Mouse (Mus musculus) thymus, postnatal 14 days (tissue): ENCODE results near the gene Maip1.

Source experiments
- DNase-seq: peaks from one replicate; pipeline ENCODE4 v3.0.0; 2021

Gene Maip1

DNA sequence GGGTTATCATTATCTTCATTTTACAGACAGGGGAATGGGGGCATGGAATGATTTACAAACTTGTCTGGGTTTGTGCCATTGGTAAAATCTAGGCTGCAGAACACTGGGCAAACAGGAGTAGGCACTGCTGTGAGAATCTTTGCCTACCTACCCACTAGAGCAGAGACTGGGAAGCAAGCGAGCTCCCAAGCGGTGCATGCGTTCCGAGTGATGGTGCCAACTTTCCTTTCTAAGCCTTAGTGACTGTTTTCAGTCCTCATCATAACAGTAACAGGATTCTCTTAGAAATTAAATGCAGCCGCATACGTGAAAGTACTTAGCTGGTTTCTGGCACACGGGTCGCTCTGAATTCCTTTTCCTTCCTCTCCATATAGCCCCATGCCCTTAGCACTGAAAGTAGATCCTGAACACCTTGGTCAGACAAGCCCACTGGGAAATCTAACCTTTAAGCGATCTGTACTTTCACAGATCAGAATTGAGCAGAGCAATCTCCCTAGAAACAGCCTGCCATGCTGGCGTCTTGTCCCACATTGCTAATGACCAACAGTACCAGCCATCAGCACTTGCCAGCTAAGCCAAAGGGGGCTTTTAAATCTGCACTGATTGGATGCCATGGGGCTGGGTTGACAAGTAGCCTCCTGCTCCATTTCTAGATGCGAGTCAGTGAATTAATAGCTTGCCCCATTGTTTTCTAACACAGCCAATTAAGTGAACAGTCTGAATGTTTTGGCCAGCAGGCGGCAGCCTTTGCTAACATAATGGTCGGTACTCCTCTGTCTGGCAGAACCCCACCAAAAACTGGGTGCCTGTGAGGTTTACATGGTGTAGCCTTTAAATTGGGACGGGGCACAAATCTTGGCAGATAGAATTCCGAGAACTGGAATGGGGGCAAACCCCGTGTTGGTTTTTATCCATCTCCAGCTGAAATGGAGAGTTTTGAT is 22.5 kb downstream of the Maip1 start:
- peak; percentile 88 for DNase-seq

DNA sequence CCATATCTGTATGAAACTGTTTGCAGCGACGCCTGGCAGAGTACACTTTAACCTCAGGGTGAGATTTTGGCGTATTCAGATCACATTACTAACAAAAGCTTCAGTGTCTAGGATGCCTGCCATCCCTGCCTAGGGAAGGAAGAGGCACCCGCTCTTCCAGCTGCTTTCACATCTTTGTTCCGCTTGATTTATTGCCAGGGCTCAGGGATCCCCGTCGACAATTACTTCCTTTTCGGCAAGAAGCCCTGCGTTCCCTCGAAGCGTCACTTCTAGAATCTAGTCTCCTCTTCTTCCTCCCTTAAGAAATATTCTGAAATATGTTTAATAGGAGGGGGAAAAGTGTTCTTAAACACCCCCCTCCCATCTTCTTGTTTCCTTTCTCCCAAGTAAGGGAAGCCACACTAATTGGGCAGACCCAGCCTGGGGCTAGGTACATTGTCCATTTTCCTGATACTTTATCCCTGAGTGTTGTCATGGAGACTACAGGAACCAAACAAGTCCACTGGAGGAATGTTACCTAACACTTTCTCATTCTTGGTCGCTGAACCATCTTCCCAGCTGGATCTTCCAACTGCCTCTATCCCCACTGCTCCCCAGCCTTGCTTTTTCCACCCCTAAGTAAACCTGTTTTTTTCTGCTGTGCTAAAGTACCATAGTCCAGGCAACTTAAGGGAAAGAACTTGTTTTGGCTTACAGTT is 23.8 kb downstream of the Maip1 start:
- no peak for DNase-seq

DNA sequence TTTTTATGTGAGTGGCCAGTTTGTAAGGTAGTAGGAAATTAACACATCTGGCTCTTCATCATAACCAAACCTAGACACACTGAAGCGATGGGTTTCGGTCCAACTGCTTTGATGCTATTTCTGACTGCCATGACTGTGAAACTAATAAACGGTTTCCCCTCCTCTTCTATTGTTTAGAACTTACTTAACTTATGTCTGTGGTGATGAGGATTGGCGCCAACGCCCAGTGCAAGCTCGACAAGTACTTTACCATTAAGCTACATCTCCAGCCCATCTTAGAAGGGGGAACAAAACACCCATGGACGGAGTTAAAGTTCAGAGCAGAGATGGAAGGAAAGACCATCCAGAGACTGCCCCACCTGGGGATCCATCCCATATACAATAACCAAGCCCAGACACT is 27.0 kb downstream of the Maip1 start:
- no peak for DNase-seq

DNA sequence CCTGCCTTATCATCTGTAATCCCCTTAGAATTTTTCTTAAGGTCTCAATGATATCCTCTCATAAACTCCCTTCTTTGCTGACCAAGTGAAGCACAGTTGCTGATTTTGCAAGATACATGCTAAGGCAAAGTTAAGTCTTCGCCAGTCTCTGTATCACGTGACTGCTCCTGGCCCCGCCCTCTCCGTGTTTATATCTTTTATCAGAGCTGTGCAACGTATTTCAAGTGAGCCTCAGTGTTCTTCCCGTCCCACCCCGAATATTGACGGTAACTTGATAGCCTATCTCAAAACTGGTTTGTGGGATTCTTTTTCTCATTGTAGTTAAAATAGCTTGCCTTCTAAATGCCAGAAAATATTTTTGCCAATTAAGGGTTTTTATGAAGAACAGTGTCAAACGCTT is 30.3 kb downstream of the Maip1 start:
- DNase-seq, result peak; percentile 69

DNA sequence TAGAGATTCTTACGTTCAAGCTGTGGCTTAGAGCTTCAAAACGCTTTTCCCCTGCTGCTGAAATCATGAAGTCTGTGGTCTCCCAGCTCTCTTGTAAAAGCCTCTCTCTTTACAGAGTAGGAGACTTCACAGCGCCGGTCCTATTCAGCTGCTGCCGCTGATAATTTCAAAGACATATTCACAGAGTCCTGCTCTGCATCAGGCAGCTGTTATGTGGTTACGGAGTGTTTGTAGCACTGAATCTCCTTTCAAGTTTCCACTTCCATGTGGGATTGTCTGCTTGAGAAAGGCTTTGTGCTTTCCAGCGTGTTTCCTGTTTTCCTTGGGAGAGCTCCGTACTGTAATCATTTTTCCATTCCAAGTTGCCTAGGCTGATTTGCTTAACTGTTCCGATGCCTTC is 30.8 kb downstream of the Maip1 start:
- DNase-seq, result no peak

DNA sequence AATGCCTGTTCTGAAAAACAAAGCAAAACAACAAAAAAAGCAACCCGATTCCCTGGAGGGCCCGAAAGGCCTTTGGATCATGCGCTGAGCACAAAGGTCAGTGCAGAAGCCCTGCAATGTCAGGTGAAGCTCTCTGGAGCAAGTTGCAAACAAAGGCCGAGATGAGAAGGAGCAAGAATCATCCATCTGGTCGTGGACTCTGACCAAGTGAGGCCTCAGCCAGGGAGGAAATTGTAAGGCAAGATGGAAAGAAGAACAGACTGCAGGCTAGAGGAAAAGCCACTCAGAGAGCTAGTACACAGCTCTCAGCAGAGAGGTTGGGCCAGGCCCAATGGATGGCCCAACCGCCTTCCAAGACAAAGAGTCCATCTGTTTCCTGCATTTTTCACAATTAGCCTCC is 32.9 kb downstream of the Maip1 start:
- DNase-seq, result no peak

DNA sequence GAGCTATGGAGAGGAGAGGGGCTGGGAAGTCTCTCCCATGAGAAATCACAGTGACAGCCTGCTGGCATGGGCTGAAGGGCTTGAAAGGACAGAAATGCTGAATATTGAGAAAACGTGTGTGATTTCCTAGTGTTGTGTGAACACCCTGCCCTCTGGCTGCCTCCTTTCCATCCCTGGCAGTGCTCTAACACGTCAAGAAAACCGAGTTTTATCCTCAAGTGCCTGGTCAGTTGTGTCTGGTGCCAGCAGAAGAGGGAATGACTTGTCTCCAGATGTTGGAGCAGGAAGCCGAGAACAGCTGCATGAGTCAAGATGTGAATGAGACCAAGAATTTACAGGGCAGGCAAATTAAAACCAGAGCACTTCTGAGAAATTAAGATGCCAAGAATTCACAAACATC is 34.6 kb downstream of the Maip1 start:
- no peak for DNase-seq

DNA sequence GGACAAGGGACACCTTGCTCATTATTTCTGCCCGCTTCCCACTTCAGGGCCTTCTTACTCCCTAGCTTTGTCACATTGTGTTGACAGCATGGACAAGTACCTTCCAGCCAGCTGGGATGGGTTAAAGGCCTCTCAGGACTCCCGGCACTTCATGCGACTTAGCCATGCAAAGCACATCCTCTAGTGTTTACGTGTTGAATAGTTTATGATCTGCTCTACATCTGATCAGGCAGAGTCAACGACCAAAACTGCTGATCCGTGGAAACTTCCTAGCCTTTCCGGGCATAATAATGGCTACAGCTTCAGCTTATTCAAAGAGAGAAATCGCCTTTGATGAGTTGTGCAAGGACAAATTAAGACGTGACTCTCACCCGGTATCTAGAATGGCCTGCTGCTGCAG is 39.6 kb downstream of the Maip1 start:
- DNase-seq, result no peak

DNA sequence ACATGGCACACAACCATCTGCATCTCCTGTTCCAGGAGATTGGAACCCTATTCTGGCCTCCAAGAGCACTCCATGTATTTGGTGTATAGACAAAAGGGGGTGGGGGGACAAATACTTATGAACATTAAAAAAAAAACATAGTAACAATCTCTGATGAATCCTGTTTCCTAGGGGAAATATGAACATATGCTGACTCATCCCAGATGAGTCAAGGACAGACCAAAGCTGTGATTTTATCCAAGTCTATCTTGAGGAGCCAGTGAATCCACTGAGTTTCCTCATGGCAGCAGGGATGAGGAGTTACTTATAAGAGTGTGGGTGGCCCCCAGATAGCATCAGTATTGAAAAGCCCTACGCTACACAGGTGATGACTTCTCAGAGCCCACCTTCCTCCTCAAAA is 44.1 kb downstream of the Maip1 start:
- no peak for DNase-seq

DNA sequence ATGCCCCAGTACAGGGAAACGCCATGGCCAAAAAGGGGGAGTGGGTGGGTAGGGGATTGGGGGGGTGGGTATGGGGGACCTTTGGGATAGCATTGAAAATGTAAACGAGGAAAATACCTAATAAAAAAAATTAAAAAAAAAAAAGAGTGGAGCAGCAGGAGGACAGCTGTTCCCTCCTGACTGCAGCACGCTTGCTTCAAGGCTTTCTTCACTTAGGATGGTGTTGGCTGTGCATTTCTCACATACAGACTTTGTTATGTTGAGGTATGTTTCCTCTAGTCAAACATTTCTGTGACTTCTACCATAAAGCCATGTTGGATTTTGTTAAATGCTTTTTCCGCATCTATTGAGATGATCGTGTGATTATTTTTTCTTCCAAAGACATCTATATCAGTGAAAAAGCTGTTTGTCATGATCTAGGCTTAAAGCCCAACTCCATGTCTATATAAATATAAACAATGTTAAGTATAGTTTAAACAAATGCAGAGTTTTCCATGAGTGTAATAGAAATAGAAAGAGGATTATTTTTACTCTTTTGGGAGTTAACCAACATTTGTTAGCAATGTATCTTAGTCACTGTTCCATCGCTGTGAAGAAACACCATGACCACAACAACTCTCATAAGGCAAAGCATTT is 54.3 kb downstream of the Maip1 start:
- no peak for DNase-seq
